Mouse (Mus musculus): ENCODE data around the gene Crtc2.

- TF ChIP-seq TAL1 (IDR thresholded peaks at IDR 0.05; ENCODE audit: low read length) (no peak), GATA1 (IDR thresholded peaks at IDR 0.05; ENCODE audit: low read length) (no peak)
Observed at GRCm38 (mm10) chr3:90264687-90265033, 10.7 kb downstream of the Crtc2 start.

Measured in erythroblast, embryonic 14.5 days (primary cell).